Mouse (Mus musculus) T-helper 17 cell (primary cell): ENCODE data around the gene Prim2.

Experiments
- in situ Hi-C, 2 experiments: fragments of 300-600 bp; cut with MboI, MseI; formaldehyde crosslinking; loops; 1 replicate in 1 of 2; 2 replicates in 1 of 2; pipeline ENCODE4 v1.15.1; 2025; ENCODE audit warnings: high pct_unique_total_duplicates in 2 of 2

Gene Prim2

GRCm38 (mm10) chr1:33669708-33670141 is at the start of gene Prim2:
Prim2 (minus strand) TSS chr1:33669795.
- in situ Hi-C loops = loop anchor here in 1 of 2 experiments (5.0 kb wide), 1 partner anchor 298 kb away; no protein-coding TSS in a partner anchor

- in situ Hi-C loops = no loop called here
These were observed 48.0 kb upstream of the Prim2 start for GRCm38 (mm10) chr1:33717636-33718035.

- in situ Hi-C loops = no loop called here
These were observed 45.2 kb upstream of the Prim2 start for GRCm38 (mm10) chr1:33714796-33715195.

GRCm38 (mm10) chr1:33712026-33712425 is 42.4 kb upstream of the Prim2 start:
- in situ Hi-C loops = no loop called here

GRCm38 (mm10) chr1:33709615-33710014 is 40.0 kb upstream of the Prim2 start:
- in situ Hi-C loops = no loop called here

- in situ Hi-C loops = no loop called here
These were observed 31.6 kb upstream of the Prim2 start for GRCm38 (mm10) chr1:33701244-33701643.

- in situ Hi-C loops = no loop called here
These were observed 26.4 kb upstream of the Prim2 start for GRCm38 (mm10) chr1:33696016-33696415.

GRCm38 (mm10) chr1:33693893-33694292 is 24.3 kb upstream of the Prim2 start:
- in situ Hi-C loops = no loop called here

- in situ Hi-C loops = no loop called here
These were observed 20.5 kb upstream of the Prim2 start for GRCm38 (mm10) chr1:33690087-33690448.

- in situ Hi-C loops = no loop called here
These were observed 20.0 kb upstream of the Prim2 start for GRCm38 (mm10) chr1:33689446-33690086.

- in situ Hi-C loops = no loop called here
These were observed 19.2 kb upstream of the Prim2 start for GRCm38 (mm10) chr1:33688810-33689209.

GRCm38 (mm10) chr1:33684459-33684858 is 14.9 kb upstream of the Prim2 start:
- in situ Hi-C loops = loop anchor here (5.0 kb wide), 1 partner anchor 48 kb away; no protein-coding TSS in a partner anchor

- in situ Hi-C loops = loop anchor here (5.0 kb wide), 1 partner anchor 51 kb away; no protein-coding TSS in a partner anchor
These were observed 11.3 kb upstream of the Prim2 start for GRCm38 (mm10) chr1:33680890-33681289.

- in situ Hi-C loops = loop anchor here (5.0 kb wide), 1 partner anchor 52 kb away; no protein-coding TSS in a partner anchor
These were observed 10.8 kb upstream of the Prim2 start for GRCm38 (mm10) chr1:33680435-33680834.

GRCm38 (mm10) chr1:33673158-33673960 is 3.8 kb upstream of the Prim2 start:
- in situ Hi-C loops = loop anchor here in 1 of 2 experiments (5.0 kb wide), 1 partner anchor 294 kb away; no protein-coding TSS in a partner anchor

- in situ Hi-C loops = loop anchor here in 1 of 2 experiments (5.0 kb wide), 1 partner anchor 295 kb away; no protein-coding TSS in a partner anchor
These were observed 2.9 kb upstream of the Prim2 start for GRCm38 (mm10) chr1:33672514-33672913.

- in situ Hi-C loops = loop anchor here in 1 of 2 experiments (5.0 kb wide), 1 partner anchor 295 kb away; no protein-coding TSS in a partner anchor
These were observed 2.5 kb upstream of the Prim2 start for GRCm38 (mm10) chr1:33672083-33672482.

GRCm38 (mm10) chr1:33671441-33671840 is 1.8 kb upstream of the Prim2 start:
- in situ Hi-C loops = loop anchor here in 1 of 2 experiments (5.0 kb wide), 1 partner anchor 296 kb away; no protein-coding TSS in a partner anchor

GRCm38 (mm10) chr1:33670164-33670616 is 595 bp upstream of the Prim2 start:
- in situ Hi-C loops = loop anchor here in 1 of 2 experiments (5.0 kb wide), 1 partner anchor 297 kb away; no protein-coding TSS in a partner anchor

GRCm38 (mm10) chr1:33663605-33664117 is 5.9 kb downstream of the Prim2 start:
- in situ Hi-C loops = no loop called here

- in situ Hi-C loops = no loop called here
These were observed 6.4 kb downstream of the Prim2 start for GRCm38 (mm10) chr1:33663163-33663562.

- in situ Hi-C loops = no loop called here
These were observed 11.3 kb downstream of the Prim2 start for GRCm38 (mm10) chr1:33658302-33658701.
